Mouse (Mus musculus): Measurements from ENCODE around the gene Dpm3.

DNA sequence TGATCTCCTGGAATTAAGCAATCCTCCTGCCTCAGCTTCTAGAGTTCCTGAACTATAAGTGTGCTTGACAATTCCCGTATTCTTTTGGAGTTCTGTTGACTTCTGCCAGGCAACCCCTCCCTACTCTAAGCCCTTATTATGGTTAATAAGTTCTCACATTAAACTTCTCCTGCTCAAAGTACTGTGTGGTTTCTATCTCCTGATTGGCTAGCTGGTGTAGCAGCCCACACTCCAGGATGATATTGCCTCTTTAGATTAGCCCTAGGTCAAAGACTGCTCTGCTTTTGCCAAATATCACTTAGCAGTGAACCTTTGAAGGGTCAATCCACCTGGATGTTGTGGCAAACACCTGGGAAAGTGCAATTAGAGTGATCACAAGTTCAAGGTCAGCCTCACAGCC lies 40.9 kb downstream of the Dpm3 start:
- TF ChIP-seq GATA1 (IDR thresholded peaks at IDR 0.05; ENCODE audit: low read depth, low read length) (no peak), CTCF (IDR thresholded peaks at IDR 0.05 in 2 of 3, conservative IDR thresholded peaks at IDR 0.05 in 1 of 3; ENCODE audit: control insufficient read depth in 1 of 3, insufficient read depth in 1 of 3, low read depth in 2 of 3, low read length in 3 of 3, poor library complexity in 1 of 3, severe bottlenecking in 1 of 3) (no peak), CHD1 (IDR thresholded peaks at IDR 0.05; ENCODE audit: low read depth, low read length) (no peak), ZC3H11A (IDR thresholded peaks at IDR 0.05; ENCODE audit: low read depth, low read length) (no peak)

All from MEL (cell line).